Mouse (Mus musculus) spleen, adult 10 weeks (tissue): ENCODE data around the gene Rspo3. TPM values are rescaled to one million over a fixed set of nuclear protein-coding genes. Genes with fewer than 3 reads are reported as not detected.

Experiments used
- polyA plus RNA-seq: library from polyadenylated mRNA; stranded (reverse); fragments of 350-450 nt; fragmentation: Illumina TruSeq; extraction: RNeasy Lipid Tissue Mini Kit (QIAGEN cat#74804); gene quantifications from one replicate; pipeline ENCODE4 v1.2.3, GENCODE M21; 2015; ENCODE audit warnings: low replicate concordance; ENCODE audit not compliant: insufficient read depth

Rspo3 gene
- 0.94 TPM for polyA plus RNA-seq

GRCm38 (mm10) chr10:29535546-29536260 is at the start of gene Rspo3:
Gene Rspo3, minus strand, starts transcription at chr10:29535867.

Other genes starting within 250 kb of the Rspo3 start
- 37.0 TPM for gene Echdc1, start 222.7 kb downstream of the Rspo3 start, polyA plus RNA-seq
- gene Rnf146, start 173.4 kb downstream of the Rspo3 start, polyA plus RNA-seq = 93.9 TPM